Mouse (Mus musculus): ENCODE measurements around the gene Nfil3.

DNA sequence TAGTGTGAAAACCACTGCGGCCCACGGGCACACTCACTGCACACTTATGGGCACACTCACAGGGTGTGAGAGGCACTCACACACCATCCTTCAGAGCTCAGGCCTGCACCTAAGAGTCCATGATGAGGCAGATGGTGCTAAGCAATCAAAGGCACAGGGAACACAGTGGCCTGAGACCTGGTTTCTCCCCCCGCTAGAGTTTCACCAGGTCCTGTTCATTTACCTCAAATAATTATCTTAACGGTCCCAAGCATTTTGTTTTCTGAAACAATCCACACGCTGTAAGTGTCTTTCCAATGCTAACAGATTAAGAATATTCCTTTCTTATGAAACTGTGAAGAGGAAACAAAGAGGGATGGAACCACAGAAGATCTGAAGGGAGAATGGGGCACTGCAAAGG, 62.5 kb downstream of the Nfil3 start:
- no peak for TF ChIP-seq CTCF (IDR thresholded peaks at IDR 0.05; ENCODE audit: low read depth, low read length)
- TF ChIP-seq POLR2A (IDR thresholded peaks at IDR 0.05; ENCODE audit: extremely low read depth, insufficient read depth, low read length) = no peak
